Mouse (Mus musculus) ES-Bruce4 (cell line): ENCODE data around the gene Spats2l.

Experiments
- CTCF ChIP-seq: IDR thresholded peaks from one replicate; pipeline ENCODE4 v1.8.1; 2011; ENCODE audit warnings: low read depth, low read length
- POLR2A ChIP-seq: IDR thresholded peaks from one replicate; pipeline ENCODE4 v1.8.1; 2011; ENCODE audit warnings: low read length; ENCODE audit not compliant: insufficient read depth

DNA sequence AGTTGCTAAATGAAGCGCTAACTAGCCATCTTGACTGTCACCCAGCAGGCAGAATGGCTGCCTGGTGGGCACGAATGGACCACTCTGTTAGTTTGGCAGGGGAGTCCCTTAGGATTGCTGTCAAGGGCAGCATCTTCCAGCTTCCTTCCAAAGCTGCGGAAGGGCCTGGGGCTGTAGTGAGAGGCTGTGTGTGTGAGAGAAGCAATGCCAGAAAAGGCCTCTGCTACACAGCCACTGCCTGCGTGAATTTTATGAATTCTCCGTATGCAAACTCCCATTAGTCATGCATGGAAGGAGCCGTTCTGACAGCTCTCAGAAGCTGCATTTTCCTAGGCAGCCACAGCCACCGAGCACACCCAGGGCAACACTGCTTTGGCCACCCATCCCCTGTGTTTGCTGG lies 101.5 kb downstream of the Spats2l start:
- TF ChIP-seq POLR2A = no peak
- no peak for TF ChIP-seq CTCF
